Mouse (Mus musculus) testis, adult 2 months (tissue): Measurements from ENCODE around the gene Bcap29.

Experiments used
- CTCF ChIP-seq: fragments of 200-500 bp; IDR thresholded peaks from 2 replicates; pipeline ENCODE4 v1.5.1; 2012; ENCODE audit warnings: low read depth, mild to moderate bottlenecking, inconsistent platforms, low read length, moderate library complexity; ENCODE audit not compliant: control insufficient read depth, insufficient read depth, insufficient replicate concordance
- POLR2A ChIP-seq: fragments of 200-500 bp; IDR thresholded peaks from 2 replicates; pipeline ENCODE4 v1.6.1; 2012; ENCODE audit warnings: low read depth, mild to moderate bottlenecking, inconsistent platforms, low read length, moderate library complexity; ENCODE audit not compliant: control insufficient read depth

DNA sequence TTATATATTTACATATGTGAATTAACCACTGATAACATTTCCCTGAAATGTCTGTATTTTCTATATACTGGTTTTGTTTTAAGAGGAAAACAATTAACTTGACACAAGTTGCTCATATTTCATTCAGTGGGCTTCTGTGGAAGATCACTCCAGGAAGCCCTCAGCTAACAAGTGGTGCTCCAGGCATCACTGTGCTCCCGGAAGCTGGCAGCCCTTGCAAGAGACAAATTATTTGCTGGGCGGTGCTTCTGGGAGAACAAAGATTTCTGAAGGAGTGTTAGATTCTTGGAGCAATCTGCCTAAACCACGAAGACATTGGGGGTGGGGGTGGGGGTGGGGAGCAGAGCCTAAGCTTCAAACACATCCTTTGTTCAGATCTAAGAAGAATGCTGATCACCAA, 42.4 kb downstream of the Bcap29 start:
- TF ChIP-seq CTCF: no peak
- TF ChIP-seq POLR2A: no peak
